Mouse (Mus musculus) naive thymus-derived CD4-positive, alpha-beta T cell, adult 2 months (primary cell): ENCODE measurements around the gene Tmem9.

ENCODE experiments used
- DNase-seq: peaks from one replicate; pipeline ENCODE4 v3.0.0-alpha.2; 2011; ENCODE audit warnings: low read depth

Gene Tmem9

DNA sequence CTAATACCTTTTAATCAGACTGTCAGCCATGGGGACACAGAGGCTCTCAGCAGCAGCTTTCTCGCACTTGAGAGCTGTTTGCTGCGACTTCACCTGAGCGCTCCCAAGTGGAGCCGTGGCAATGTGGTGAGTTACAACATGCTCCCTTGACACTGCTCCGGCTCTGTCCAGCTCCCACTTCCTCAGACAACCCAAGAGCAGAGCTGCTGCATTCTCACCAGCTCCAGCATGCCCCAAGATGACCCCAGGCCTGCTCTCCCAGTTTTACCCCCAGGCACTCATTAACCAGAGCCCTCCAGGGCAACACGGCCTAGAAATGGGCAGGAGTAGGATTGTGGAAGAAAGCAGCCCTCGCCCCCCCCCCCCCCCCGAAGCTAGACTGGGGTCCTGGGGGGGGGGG, 23.7 kb downstream of the Tmem9 start:
- DNase-seq, result no peak

DNA sequence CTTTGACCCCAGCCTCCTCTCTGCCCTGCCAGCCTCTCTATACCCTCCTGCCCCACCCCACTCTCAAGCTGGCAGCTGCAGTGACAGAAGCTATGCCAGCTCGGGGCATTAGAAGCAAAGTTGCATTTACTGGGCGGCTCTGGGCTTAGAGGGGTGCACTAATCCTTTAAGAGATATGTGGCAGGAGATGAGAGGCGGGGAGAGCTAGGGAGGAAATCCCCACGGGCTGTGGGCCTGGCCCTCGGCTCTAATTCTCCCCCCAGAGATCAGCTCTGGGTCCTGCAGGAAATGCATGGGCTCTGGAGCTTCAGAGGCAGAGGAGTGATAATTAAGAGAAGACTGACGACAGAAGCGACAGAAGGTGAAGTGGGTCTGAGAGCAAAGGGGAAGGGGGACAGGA, 25.0 kb downstream of the Tmem9 start:
- no peak for DNase-seq

DNA sequence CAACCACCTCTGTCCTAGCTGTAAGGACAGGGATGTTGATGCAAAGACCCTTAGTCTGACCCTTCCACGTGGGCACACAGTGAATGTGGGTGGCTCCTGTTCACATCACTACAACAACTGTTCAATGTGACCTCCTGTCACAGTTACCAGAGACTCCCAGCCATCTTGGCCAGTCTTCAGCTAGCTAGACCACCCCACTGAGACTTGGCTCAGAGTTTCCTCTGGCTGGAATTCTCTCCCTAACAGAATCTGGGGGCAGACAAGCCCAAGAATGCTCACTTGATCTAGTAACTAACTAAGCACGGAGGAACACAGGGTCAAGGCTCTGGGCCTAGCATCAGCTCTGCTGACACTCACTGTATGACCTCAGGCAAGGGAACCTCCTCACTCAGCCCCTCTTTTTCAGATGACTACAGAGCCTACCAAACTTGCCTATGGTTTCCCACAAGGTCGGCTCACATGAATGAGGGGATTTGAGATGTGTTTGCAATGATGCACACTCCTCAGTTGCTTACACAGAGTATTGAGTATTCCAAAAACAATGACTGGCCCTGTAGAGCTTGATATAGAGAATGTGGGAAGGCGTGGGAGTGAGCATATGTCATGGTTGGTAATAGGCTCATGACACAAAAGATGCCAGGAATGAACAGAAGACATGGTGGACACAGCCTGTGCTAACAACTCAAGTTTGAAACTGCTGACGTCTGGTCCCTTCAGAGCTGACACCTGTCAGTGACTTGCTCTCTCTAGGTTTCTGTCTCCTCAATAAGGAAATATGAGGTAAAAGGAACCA, 31.0 kb downstream of the Tmem9 start:
- DNase-seq, result no peak

DNA sequence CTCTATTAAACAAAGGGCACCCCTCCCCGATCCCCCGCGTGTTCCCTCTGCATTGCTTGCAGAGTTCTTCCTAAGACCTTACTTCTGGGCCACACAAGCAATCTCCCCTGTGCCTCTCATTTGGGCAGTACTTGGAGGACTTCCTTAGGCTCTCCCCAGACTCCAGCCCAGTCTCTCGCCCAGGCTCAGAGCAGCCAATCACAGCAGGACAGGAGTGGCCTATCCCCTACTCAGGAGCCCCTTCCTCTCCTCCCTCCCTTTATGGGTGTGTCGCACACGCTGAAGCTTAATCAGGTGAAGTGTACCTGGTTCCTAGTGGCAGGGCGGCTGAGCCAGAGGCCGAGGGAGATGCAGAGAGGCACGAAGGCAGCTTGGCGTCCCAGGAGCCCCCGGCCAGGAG, 32.5 kb downstream of the Tmem9 start:
- DNase-seq, result no peak

DNA sequence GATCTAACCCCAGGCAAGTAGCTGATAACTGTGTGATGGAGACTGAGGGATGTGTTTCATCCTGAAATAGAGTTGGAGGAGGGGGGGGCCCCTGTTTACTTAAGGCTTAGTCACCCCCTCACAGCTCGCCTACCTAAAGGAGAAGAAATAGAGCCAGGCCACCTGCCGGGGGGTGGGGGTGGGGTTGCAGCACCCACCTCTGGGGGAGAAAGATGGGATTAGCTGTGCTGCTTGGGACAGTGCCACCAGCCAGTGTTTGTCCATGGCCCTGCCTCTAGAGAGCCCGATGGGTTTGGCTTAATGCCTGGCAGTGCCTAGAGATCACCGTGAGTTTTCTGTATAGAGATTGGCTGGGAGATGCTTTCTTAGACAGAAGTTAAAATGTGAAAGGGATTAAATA, 32.9 kb downstream of the Tmem9 start:
- no peak for DNase-seq

DNA sequence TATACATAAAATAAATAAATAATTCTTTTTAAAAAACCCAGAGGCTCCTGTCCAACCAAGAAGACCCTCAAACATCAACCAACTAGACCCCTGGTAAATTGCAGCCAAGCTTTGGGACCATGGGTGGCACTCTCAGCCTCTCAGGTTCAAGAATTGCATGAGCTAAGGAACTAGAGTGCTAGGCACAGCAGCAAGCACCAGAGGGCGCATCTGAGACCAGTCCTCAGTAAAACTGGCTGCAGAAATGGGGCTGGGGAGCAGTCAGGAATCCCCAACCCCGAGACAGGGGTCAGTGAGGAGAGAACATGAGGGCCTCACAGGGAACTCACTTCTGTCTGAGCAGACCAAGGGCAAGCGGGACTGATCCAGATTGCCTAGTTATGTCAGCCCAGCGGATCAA, 37.8 kb downstream of the Tmem9 start:
- DNase-seq, result peak; percentile 69

GRCm38 (mm10) chr1:136047432-136047831, 39.5 kb downstream of the Tmem9 start:
- peak; percentile 23 for DNase-seq

DNA sequence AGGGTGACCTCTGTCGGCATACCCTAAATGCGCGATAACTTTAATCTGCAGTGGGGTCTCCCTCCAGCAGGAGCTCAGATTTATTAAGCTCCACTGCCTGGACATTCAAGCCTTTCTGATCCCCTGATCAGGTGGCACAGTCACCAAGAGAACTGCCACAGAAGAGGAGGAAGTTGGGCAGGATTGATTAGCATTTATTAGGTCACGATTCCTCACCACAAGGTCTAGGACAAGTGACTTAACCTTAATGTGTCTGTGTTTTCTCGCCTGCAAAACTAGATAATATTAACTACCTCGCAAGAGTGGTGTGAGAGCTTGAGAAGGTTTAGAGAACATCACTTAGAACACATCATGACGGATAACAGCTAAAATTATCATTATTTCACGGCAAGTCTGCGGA, 39.9 kb downstream of the Tmem9 start:
- DNase-seq, result no peak

GRCm38 (mm10) chr1:136050312-136051012, 42.5 kb downstream of the Tmem9 start, which contains the start of gene Ascl5:
Gene Ascl5 (plus strand): TSS chr1:136050804.
- no peak for DNase-seq

GRCm38 (mm10) chr1:136051013-136051315, 43.0 kb downstream of the Tmem9 start:
- DNase-seq, result peak; percentile 29

- peak; percentile 40 for DNase-seq
These were observed 43.5 kb downstream of the Tmem9 start for GRCm38 (mm10) chr1:136051465-136051864.

- no peak for DNase-seq
These were observed 44.6 kb downstream of the Tmem9 start, which contains the start of gene Cacna1s for GRCm38 (mm10) chr1:136052547-136052946. Gene Cacna1s (plus strand): TSS chr1:136052750.

- DNase-seq, result no peak
These were observed 47.8 kb downstream of the Tmem9 start for GRCm38 (mm10) chr1:136055771-136056170.

GRCm38 (mm10) chr1:136058594-136058993, 50.6 kb downstream of the Tmem9 start:
- no peak for DNase-seq

DNA sequence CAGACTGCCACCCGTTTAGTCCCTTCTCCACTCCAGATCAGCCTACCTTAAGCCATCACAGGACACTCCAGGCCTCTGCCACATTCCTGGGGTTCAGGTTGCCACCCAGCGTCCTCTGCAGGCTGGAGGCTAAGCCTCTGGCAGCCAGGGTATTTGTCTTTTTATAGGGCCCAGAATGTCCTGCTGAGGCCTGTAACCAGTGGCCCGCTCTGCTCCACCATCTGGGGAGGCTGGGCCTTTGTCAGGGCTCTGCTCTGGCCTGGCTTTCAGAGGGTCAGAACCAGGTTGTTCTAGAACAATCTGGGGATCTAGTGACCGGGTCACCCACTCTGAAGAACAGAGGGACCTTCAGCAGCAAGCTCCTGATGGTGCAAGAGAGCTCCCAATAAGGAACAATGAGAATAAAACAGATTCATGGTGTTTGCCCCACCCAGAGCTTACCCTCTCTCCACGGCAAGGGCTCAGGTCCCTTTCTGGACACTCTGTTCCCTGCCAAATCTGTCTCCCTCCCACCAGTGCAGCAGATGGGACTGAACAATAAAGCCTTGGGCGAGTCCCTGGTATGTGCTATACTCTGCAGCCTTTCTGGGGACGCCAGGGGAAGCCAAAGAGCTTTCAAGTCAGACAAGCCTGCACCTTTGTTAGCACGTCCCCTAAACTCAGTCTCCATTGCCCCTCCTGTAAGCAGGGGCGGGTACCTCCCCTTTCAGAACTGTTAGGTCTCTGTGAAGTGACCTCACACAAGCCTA, 53.3 kb downstream of the Tmem9 start:
- no peak for DNase-seq

- DNase-seq, result no peak
These were observed 53.8 kb downstream of the Tmem9 start for GRCm38 (mm10) chr1:136061790-136062141.

GRCm38 (mm10) chr1:136063991-136064390, 56.0 kb downstream of the Tmem9 start:
- DNase-seq, result no peak

- DNase-seq, result no peak
These were observed 58.7 kb downstream of the Tmem9 start for GRCm38 (mm10) chr1:136066621-136067020.

GRCm38 (mm10) chr1:136067579-136067978, 59.6 kb downstream of the Tmem9 start:
- DNase-seq, result no peak

DNA sequence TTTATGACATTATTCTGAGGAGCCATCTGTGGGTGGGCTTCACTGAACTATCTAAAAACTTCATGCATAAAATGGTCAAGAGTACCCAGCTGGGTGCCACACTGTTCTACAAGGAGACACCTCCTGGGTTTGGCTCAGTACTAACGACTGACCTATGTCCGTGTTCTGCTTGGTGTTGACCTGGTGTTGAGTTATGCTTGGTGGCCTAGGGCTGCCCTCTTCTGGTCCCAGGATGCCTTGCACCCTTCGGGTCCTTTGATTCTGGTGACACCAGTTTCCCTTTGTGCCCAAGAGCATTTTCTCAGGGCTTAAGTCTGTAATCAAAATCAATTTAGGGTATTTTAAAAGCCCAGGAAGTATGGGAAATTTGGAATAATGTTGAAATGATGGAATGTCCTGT, 68.1 kb downstream of the Tmem9 start:
- peak; percentile 20 for DNase-seq

GRCm38 (mm10) chr1:136077656-136078055, 69.7 kb downstream of the Tmem9 start:
- DNase-seq, result no peak

DNA sequence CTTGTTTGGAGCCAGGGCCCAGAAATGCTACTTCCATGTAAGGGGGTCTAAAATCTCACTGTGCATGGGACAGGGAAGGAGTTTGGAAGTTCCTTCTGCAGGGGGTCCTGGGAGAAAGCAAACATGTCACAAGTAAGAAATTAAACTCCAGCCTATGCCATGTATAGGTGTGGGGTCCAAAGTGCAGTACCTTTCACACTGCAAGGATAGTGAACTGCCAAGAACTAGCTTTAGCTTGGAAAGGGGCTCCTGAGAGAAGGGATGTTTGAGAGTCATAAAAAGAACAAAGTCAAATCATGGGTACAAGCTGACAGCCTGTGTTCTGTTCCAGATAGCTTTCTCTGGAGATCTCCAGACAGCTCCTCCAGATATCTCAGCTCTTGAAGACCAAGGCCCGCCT, 73.2 kb downstream of the Tmem9 start:
- no peak for DNase-seq
